Mouse (Mus musculus) WW6 (cell line): ENCODE measurements around the gene Sema6d.

ENCODE experiments used
- DNase-seq: peaks from one replicate; pipeline ENCODE4 v3.0.0-alpha.2; 2013; ENCODE audit warnings: low read depth, low spot score

Sema6d gene

DNA sequence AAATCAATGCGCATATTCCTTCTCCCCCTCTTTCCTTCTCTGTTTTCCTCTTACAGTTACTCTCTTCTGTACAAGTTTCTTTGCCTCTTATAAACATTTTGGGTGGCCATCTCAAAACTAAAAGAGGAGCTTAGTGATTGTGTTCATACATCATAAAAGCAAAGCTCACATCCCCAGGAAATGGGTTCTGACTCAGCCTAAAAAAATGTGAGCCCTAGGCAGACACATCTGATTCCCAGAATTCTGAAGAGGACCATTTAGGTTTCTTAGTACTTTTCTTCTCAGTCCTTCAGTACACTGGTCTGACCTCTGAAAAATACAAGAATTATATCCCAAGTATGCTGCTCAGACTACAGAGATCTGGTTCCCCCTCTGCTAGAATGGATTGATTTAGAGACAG lies 78.6 kb downstream of the Sema6d start:
- no peak for DNase-seq

- no peak for DNase-seq
Measured at GRCm38 (mm10) chr2:124171718-124172117, 81.9 kb downstream of the Sema6d start.

DNA sequence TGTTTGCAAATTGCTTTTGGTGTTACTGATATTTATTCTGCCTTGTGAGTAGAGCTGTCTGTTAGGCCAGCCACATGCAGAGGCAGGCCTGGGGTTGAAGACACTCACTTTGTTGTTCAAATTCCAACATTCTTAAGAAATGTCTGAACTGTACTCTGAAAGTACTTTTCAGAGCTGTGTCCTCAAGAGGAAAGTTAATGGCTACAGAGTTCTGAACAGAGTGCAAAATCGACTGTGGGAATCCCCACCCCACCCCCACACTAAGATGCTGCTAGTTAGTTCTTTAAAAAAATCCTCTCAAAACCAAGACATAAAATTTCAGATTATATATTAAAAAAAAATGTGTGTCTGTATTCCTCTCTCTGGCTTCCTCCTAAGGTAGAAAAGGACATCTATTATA lies 86.5 kb downstream of the Sema6d start:
- DNase-seq: no peak

- DNase-seq: no peak
Measured at GRCm38 (mm10) chr2:124176711-124177169, 87.0 kb downstream of the Sema6d start.

- DNase-seq: no peak
Measured at GRCm38 (mm10) chr2:124189271-124189670, 99.5 kb downstream of the Sema6d start.

DNA sequence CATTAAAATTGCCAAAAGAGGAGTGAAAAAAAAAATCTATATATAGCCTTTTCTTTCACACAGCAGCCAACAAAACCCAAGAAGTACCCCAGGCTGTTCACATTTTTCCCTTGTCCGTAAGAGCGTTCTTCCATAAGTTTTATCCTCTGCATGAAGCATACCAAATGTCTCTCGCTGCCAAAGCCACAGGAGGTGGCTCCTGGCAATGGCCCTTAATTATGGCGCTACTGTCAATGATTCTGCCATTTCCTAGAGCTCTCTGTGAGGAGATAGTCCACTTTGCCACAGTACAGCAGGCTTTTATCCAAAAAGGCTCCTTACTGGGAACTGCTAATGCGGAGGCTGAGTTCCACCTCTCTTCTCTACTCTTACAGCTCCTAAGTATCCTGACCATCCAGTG lies 104.3 kb downstream of the Sema6d start:
- DNase-seq: no peak

DNA sequence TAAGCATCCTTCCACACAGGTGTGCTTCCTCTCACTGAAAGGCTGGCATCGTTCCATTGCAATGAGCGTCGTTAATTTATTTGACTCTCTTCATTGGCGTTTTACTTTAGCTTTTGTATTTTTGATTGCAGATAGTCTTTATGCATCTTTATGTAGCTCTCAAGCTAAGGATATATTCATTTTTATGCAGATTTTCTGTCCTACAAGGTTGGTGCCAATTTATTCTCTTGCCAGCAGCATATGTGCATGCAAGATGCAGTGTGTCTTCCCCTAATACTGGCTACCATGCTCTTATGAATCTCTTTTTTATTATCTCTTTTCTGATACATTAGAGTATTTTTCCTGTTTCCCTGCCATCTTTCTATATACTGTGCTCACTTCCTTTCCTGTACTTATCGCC lies 111.7 kb downstream of the Sema6d start:
- DNase-seq: no peak

DNA sequence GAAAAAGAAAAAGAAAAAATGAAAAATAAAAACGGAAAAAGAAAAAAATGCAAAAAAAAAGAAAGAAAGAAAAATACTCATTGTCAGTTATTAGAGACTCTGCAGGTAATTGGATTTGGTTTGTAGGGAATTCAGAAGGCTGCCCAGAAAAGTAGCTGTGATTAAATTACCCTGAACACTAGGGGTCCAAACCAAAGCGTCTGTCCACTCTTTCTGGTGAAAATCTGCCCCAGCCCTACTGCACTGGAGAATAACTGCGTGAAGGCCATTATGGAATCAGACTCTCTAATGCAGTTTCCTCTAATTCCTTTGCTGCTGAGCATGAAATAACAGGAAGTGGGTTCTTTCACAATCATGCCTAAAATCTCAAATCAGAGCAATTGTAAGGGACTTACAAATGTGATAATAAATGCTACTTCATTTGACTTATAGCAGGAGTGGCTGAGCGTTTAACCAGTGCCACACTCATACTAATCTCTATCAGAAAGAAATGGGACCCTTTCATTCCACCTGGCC lies 112.8 kb downstream of the Sema6d start:
- no peak for DNase-seq

GRCm38 (mm10) chr2:124205811-124206210 lies 116.0 kb downstream of the Sema6d start:
- DNase-seq: no peak

- no peak for DNase-seq
Measured at GRCm38 (mm10) chr2:124208251-124208650, 118.5 kb downstream of the Sema6d start.

DNA sequence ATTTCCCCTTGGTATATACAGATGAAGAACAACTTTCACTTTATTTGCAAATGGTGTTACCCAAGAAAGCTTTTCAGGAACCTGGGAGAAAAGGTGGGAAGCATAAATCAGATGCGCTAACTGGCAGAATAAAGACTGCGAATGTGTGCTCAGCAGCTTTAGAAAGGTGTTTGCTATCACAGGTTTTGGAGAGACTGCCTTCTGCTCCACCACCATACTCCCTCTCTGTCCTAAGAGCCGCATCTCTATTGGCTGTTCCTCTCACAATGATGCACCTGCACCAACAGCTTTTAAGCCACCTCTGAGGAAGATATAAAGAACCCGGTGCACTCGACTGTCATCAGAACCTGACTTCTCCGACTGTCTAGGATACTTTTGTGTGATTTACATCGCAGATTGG lies 133.8 kb downstream of the Sema6d start:
- no peak for DNase-seq

DNA sequence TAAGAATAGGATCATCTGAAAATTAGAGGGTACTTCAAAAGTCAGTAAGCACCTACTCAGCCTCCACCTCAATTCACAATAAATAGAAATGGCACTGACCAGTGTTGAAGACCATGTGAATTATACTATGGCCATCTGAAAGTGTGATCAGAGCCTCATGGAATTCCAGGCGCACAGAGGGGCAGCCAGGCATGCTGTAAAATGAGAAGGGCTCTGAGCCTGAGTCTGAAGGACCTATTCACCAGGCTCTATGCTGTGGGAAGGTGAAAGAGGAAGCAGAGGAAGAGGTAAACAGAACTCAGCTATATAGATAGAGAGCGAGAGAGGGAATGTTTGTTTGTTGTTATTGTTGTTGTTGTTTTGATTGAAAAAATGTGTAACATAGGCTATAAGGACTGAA lies 134.6 kb downstream of the Sema6d start:
- no peak for DNase-seq

DNA sequence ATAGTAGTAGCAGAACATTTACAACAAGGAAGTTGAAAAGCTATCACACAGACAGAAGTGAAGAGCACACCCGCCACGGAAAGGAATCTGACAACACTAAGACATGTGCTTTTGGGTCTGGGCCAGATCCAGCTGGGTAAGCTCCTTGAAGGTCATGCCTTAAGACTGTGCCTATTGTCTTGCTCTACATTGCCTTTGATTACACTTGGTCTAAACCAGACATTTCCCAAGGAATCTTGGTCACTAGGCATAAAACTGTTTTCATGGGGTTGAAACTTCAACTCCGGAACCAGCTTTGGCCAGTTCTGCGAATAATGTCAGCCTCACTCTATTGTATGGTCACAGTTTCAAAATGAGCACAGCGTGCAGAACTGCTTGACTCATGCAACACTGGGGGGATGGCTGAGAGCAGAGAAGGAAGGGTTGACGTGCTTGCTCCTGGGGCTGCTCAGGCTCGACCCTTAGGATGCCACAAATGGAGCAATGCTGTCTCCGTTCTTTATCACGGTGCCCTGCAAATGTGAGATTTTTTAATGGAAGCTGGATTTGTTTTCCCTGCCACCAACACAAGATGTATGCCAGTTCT lies 145.0 kb downstream of the Sema6d start:
- no peak for DNase-seq

DNA sequence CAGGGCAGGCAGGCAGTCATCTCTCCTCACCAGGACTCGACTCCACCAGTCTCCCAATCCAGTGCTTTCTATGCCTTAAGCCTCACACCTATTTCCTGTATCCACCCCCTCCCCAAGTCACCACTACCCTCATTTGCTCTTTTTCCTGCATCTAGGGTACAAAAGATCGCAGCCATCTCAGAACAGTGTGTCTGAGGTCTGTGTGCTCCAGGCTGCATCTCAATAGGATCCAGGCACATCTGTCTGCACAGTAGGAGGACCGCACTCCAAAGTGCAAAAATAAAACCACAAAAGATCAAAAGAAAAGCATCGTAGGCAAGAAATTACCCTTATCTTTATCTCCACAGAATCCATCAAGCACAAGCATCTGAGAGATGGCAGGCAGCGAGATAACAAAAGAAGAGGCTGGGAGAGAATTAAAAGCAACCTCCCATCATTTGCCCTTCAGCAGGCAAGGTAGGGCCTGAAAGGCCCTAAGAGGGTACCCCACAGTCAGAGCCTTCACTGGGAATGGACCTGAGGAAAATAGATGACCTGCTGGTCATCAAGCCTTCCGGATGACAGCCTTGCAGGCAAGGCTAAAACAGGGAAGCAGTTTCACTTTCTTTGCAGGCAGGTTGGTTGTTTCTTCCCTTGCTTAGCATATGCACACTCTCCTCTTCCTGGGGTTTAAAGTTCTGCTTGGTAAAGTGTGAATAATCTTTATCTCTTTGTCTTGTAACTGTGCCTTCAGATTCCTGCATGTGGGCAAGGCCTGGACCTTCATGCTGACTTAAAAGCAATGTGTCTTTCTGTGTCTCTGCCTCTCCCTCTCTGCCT lies 145.7 kb downstream of the Sema6d start:
- DNase-seq: no peak

GRCm38 (mm10) chr2:124236831-124237230 lies 147.1 kb downstream of the Sema6d start:
- no peak for DNase-seq

DNA sequence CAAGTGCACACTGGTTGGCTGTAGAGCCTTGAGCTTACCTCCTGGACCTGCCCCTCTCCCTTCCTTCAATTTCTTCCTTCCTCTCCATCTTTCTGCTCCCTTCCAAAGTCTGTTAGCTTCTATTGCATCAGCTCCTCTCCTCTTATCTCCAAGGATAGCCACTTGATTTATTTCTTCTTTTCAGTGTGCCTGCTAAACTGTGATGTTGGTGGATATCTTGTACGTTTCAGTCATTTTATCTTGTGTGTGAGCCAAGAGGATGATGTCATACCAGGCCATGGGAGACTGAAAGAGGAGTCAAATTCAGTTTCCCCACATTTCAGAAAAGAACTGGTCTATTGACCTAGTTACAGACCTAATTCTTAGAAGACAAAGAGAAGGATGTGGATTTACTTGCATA lies 153.8 kb downstream of the Sema6d start:
- DNase-seq: no peak

DNA sequence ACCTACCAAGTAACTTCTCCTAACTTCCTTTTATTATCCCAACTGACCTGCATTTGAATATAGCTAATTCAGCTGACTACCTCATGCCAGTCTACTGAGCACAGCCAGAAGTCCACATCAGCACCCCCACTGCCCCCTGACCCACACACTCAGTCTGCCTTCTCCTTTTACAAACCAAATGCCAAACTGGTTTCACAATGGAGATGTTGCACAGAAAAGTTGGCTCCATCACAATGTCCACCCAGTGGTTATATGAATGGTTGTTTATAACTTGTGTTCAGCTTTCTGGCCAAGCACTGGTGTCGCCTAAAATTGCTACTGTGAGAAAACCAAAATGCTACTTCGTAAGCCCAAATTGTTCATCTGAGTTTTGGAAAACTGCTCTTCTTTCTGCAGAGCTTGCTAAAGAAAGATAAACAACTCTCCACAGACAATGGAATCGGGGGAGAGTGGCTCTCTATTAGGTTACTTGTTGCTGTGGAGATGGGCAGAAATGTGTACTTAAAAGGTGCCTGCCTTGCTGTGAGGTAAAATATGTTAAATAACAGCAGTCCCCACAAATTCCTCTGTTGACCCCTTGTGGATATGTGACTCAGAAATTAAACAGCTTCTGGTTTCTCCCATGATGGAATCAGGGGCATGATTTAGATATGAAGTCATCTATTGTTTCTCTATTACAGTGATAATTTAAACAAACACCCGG lies 154.9 kb downstream of the Sema6d start:
- no peak for DNase-seq

DNA sequence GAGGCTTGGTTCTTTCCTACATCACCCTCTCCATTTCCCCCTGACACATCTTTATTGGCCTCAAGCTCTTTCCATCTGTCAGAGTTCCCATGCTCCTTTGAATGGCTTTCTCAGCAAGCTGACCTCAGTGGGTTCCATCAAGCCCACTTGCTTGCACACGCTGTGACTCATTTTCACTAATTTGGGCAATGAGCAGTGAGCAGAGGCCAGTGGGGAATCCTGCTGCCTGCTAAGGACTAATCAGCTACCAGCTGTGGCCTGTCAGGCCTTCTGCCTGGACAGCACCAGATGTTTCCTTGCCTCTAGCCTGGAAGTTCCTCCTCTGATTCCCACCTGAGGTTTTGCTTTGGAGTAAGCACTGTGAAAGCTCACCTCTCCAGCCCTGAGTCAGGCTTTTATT lies 168.3 kb downstream of the Sema6d start:
- DNase-seq: no peak

GRCm38 (mm10) chr2:124264309-124264708 lies 174.5 kb downstream of the Sema6d start:
- DNase-seq: no peak

- no peak for DNase-seq
Measured at GRCm38 (mm10) chr2:124271156-124271555, 181.4 kb downstream of the Sema6d start.

DNA sequence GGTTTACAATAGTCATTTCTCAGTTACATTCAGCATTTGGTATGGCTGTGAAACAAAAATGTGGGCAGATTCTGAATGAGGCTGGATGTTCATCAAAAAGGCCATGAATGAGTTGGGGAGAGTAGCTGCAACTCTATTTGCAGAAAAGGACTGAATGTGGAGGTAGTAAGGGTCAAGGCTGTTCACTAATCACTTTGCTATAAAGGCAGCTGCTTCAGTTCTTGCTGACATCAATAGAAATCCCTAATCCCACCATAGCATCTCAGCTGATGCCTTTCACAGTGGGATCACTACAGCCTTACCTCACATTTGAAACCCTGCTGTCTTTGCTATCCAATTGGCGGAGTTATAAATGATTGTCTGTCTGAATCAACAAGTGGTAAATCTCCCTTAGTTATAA lies 187.7 kb downstream of the Sema6d start:
- DNase-seq: no peak

- DNase-seq: no peak
Measured at GRCm38 (mm10) chr2:124285109-124285508, 195.3 kb downstream of the Sema6d start.
